Mouse (Mus musculus): ENCODE data around the gene Chodl.

Gene Chodl

DNA sequence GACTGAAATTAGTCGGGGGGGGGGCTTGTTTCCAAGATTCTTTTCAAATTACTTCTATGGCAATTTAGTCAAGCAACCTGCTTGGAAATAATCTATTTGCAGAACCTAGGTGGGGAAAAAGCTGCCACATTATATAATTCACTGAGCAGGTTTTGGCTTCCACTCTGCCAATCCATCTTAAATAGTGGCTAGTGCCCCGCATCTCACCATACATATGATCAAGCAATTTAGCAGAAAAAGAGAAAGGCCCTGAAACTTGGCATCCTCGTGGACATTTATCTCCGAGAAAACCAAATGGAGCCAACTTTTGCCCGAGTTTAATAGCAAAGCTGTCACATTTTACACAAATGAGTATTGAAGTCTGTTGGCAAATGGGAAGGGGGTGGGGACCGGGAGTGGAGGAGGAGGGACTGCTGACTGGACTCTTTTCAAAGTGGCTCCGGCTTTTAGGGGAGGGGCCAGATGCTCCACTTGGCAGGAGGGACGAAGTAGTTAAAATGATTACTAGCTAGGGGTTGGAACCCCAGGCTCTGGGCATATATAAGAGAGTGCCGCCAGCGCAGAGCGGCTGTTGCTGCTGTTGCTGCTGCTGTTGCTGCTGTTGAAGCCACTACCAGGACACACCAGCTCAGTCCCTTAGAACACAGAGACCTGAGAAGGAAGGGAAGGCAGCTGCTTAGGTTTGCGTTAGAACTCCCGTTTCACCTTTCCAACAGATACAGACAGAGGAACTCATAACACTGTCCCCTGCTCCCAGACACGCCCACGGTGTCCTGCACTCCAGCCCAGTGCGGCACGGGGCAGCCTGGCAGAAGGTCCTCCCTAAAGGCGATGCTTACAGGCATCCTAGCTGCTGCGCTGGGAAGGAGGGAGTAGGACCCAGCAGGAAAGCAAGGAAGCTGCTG lies at the start of gene Chodl:
Gene Chodl (plus strand): TSS at position 567 of the 905 bp plus-strand sequence.
- DNase-seq (ENCODE audit: low read depth, low spot score) = peak; percentile 17

DNA sequence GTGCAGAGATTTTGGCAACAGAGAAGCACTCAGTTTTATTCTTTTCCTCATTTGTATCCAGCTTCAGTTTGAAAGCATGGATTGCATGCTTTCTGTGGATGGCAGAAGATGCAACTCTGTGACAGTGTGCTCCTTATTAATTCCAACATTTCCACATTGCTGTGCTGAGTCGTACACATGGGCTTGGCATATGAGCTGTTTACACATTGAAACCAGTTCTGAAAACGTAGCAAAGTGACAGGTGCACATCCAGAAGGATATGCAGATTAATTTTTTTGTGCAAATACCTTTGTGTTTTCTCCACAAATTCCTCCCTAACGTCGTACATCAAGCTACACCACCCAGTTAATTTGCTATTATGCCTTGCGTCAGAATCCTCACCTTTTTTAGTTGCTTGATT lies 8.1 kb upstream of the Chodl start:
- DNase-seq (ENCODE audit: low read depth, low spot score) = no peak

DNA sequence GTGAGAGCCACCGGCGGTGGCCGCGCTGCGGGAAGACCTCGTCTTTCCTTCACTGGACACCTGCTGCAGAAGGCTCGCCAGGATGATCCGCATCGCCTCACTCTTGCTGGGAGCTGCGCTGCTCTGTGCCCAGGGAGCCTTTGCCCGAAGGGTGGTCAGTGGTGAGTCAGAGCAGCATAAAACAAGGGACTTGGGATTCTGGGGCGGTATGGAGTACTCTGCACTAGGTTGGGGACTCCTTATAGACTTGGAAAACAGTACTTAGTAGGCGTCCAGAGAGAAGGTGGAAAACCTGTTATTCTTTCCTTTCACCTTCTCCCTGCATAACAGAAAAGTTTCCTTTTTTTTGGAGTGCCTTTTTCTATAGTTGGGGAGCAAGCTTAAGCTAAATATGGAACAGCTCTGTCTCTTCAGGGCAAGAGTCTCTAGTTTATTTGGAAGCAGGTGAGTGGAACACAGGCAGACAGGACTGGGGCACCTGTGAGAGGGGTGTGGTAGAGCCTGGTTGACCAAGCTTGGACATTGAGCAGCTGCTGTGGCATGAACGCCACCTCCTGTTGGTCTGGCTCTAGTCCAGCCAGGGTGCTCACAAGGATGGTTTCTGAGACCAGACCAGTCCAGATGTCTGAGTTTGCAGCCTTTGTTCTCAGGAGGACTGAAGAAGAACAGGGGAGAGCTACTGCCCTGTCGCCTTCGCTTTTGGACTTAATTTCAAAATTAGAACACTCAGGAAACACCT lies 708 bp downstream of the Chodl start:
- DNase-seq (ENCODE audit: low read depth, low spot score) = no peak

DNA sequence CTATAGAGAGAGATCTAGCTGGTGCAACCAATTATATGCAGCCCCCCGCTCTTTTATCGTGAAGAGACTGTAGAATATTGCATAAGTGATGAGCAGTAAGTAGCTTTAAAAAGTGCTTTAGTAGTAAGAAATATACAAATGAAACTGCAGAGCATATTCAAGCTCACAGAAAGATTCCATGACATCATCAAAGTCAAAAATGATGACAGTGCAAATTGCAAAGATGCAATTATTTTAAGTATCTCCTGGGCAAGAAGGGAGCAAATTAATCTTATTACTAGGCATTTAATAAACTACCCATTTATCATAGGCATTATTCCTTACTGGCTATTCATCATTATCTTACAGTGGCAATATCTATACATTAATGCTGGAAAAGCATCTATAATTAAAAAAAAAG lies 3.5 kb downstream of the Chodl start:
- no peak for DNase-seq (ENCODE audit: low read depth, low spot score)

DNA sequence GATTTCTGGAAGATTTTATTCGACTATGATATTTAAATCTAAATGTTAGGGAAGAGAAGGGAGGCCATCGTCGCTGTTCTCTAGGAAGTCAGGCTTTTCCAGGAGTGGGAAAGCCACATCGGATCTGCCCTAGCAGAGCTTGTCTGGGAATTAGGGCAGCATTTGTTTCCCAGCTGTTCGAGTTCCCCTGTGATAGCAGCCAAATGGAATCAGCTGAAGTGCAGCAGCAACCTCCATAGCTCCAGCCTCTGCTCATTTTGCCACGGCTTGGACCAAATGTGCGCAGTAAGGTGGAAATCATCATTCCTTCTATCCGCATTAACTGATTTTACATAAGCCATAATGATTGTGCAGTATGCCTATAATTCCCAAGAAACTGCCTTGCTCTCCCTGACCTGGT lies 7.0 kb downstream of the Chodl start:
- DNase-seq (ENCODE audit: low read depth, low spot score) = no peak

DNA sequence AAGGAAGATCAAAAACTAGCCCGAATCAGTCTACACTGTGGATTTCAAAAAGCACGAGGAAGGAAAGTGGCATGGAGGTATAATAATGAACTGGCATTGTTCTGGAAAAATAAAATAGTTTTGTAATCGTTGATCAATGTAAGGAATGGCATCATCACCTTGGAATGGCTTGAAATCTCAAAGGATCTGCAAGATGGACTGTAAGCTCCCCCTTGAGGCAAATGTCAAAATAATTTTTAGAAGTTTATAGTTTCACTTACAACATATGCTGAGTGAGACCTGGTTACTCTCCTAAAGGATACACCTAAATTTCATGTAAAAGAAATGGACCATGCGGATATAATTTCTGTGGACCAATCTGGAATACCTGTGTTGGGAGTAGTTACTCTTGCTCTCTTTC lies 19.6 kb downstream of the Chodl start:
- DNase-seq (ENCODE audit: low read depth, low spot score) = no peak

DNA sequence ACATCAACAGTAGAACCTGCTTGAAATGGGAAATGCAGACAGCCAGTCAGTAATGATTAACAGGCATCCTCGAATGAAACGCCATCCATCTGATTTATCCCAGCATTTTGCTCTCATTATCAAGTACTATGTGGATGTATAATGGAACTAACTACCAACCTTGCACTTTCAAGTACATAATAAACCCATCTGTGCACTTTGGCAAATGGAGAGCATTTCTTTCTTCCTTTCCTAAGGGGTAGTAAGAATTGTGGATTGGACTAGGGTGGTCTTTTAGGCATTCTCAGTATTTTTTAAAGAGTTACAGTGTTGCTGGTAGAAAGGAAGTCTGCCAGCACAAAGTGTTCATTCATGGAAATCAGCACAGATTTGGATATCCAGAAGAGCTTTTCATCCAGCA lies 26.7 kb downstream of the Chodl start:
- no peak for DNase-seq (ENCODE audit: low read depth, low spot score)

DNA sequence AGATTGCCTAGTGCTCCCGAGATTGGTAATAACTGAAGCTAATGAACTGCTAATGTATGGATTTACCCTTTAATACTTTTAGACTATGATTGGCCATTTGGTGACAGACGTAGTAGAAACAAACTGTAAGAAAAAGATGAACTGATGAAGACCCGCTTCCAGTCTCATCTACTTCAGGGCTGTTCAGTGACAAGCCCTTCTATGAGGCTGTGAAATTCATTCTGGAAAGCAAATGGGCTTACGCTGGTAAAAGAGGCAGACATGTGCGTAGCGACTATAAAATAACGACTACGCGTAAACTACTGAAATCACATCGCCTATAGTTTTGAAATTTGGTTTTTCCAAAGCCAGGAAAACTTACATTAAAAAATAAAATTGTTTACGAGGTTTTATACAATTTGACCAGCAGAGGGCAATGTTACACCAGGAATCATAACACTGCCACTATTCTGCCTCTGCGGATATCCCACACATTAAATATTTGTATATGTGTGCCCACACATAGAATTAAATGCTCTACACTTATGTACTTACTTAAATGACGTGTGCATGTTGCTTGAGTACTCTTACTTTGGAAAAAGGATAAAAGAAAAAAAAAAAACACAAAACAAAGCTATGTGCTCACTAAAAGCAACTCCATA lies 38.5 kb downstream of the Chodl start:
- DNase-seq (ENCODE audit: low read depth, low spot score) = peak; percentile 13

DNA sequence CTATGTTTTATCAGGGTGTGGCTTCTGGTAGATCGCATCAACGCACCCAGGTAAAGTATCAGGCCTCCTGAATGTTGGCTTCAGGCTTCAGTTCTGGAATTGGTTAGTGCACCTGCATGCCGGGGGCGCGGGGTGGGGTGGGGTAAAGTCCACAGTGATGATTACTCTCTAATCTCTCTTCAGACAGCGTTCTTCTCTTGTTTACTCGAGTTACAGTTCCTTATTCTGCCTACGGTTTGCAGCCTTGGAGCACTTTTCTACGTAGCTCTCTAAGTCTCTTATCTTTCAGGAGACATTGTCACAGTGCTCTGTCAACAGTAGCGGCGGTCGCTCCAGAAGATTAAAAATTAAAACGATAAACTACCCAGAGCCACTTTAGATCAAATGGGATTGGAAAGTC lies 43.4 kb downstream of the Chodl start:
- no peak for DNase-seq (ENCODE audit: low read depth, low spot score)

DNA sequence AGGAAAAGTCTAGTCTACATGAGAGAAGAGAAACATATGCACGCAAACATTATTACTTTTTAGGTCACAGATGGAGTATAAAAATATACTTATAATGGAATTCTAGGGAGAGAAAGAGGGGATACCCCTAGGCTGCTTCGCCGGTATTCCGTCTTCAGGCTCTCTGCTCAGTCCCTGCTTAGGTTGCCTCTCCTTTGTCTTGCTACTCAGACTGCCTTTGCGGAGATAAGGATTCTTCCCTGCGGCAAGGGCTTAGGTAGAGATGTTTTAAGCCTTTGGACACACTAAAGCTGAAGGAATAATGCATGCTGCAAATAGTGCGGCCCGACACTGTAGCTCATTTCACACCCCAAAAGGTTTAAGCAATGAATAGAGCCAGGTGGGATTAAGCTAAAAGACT lies 45.6 kb downstream of the Chodl start:
- DNase-seq (ENCODE audit: low read depth, low spot score) = no peak
